Mouse (Mus musculus) neural tube, embryonic 11.5 days (tissue): ENCODE measurements around the gene Klhl6. TPM values are rescaled to one million over a fixed set of nuclear protein-coding genes. Genes with fewer than 3 reads are reported as not detected.

Experiments
- ATAC-seq: fragments of 200-750 bp; cut with Nextera tagmentation; 2 replicates; pipeline ENCODE4 v1.8.0; 2017; ENCODE audit warnings: moderate number of reproducible peaks, mild to moderate bottlenecking, moderate TSS enrichment, moderate library complexity; ENCODE audit not compliant: insufficient read depth, low FRiP score, low TSS enrichment
- DNase-seq: peaks from one replicate; pipeline ENCODE4 v3.0.0-alpha.2; 2015; ENCODE audit warnings: low spot score
- H3K27ac ChIP-seq: fragments of 300-500 bp; sonication (generic); 2 replicates; pipeline ENCODE4 v1.5.1; 2014; ENCODE audit warnings: low read depth, mild to moderate bottlenecking, low read length
- H3K27me3 ChIP-seq: fragments of 300-500 bp; sonication (generic); 2 replicates; pipeline ENCODE4 v1.6.1; 2014; ENCODE audit warnings: mild to moderate bottlenecking, low read length, mixed read lengths; ENCODE audit not compliant: control insufficient read depth, insufficient read depth
- H3K36me3 ChIP-seq: fragments of 300-500 bp; sonication (generic); 2 replicates; pipeline ENCODE4 v1.6.1; 2014; ENCODE audit warnings: mild to moderate bottlenecking, low read length, moderate library complexity, mixed read lengths; ENCODE audit not compliant: control insufficient read depth, insufficient read depth
- H3K4me1 ChIP-seq: fragments of 300-500 bp; sonication (generic); 2 replicates; pipeline ENCODE4 v1.6.1; 2014; ENCODE audit warnings: low read length, mixed read lengths; ENCODE audit not compliant: control insufficient read depth, insufficient read depth
- H3K4me2 ChIP-seq: fragments of 300-500 bp; sonication (generic); 2 replicates; pipeline ENCODE4 v1.6.1; 2014; ENCODE audit warnings: low read depth, mild to moderate bottlenecking, moderate library complexity
- H3K4me3 ChIP-seq: fragments of 300-500 bp; sonication (generic); 2 replicates; pipeline ENCODE4 v1.5.1; 2014; ENCODE audit warnings: low read depth, low read length
- H3K9ac ChIP-seq: fragments of 300-500 bp; sonication (generic); 2 replicates; pipeline ENCODE4 v1.6.1; 2014; ENCODE audit warnings: mild to moderate bottlenecking, low read length
- H3K9me3 ChIP-seq: fragments of 300-500 bp; sonication (generic); 2 replicates; pipeline ENCODE4 v1.6.1; 2016; ENCODE audit warnings: low read length; ENCODE audit not compliant: control insufficient read depth
- WGBS: fragments of 180-500 bp; shearing (Covaris S2); extraction: QIAGEN DNeasy Blood & Tissue Kit; methylation state at CpG from one replicate; pipeline ENCODE4 v1.1.7; 2014; 5-methylcytosine and 5-hydroxymethylcytosine counted together
- polyA plus RNA-seq: library from polyadenylated mRNA; unstranded; fragments of >200 nt; fragmentation: Nextera tagmentation; extraction: Ambion mirVana; gene quantifications from 2 replicates; pipeline ENCODE4 v1.2.1, GENCODE M21; 2014

The Klhl6 gene
- polyA plus RNA-seq, 1 experiment from 2014 or later, result 9.7 TPM

DNA sequence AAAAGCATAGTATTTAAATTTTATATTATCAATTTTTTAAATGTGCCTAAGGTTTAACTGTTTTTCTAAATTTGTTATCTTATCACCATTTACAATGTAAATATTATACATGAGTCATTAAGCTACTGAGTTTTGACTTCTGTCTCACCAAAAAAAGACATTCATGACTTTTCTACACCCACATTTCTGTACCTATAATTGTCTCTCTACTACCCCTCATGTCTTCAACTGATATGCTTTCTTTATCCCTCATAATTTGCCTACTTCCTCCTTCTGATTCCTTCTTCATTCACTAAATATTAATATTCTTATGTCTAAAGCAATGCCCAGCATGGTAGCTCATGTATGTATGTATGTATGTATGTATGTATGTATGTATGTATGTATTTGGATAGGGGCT lies 13.0 kb upstream of the Klhl6 start:
- Histone ChIP-seq H3K27ac (no peak overlapping the region), H3K9ac (no peak overlapping the region), H3K27me3 (no peaks in the 10 kb centered on the region), H3K36me3 (no peaks in the 10 kb centered on the region), H3K4me2 (no peak overlapping the region), H3K4me3 (no peak overlapping the region), H3K4me1 (no peaks in the 10 kb centered on the region), H3K9me3 (no peaks in the 10 kb centered on the region)
- ATAC-seq (no peak), DNase-seq (no peak)

DNA sequence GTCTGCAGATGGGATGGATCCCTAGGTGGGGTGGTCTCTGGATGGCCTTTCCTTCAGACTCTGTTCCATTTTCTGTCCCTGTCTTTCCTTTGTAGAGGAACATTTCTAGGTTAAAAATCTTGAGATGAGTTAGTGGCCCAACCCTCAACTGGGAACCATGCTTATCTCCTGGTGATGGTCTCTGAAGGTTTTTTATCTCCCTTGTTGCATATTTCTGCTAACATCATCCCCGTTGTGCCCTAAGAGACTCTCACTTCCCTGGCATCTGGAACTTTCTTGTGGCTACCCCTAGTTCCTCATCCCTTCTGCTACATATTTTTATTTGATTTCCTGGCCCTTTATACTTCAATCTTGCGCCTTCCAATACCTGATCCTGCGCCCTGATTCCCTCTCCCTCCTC lies 10.4 kb upstream of the Klhl6 start:
- 95% methylated on average over 3 of the region's 3 CpGs for WGBS

GRCm38 (mm10) chr16:19990536-19990935 lies 7.7 kb upstream of the Klhl6 start:
- Histone ChIP-seq H3K27me3 (no peaks in the 10 kb centered on the region), H3K27ac (no peak overlapping the region)

More for the DNA sequence above, 10.4 kb upstream of the Klhl6 start:
- Histone ChIP-seq H3K27me3 (no peaks in the 10 kb centered on the region), H3K27ac (no peak overlapping the region), H3K4me2 (no peak overlapping the region), H3K4me3 (no peak overlapping the region), H3K9ac (no peak overlapping the region), H3K36me3 (no peaks in the 10 kb centered on the region), H3K4me1 (no peaks in the 10 kb centered on the region), H3K9me3 (no peaks in the 10 kb centered on the region)
- ATAC-seq (no peak), DNase-seq (no peak)

GRCm38 (mm10) chr16:19987589-19987988 lies 4.8 kb upstream of the Klhl6 start:
- ATAC-seq (no peak), DNase-seq (no peak)
- Histone ChIP-seq H3K4me1 (no peaks in the 10 kb centered on the region), H3K27ac (no peak overlapping the region), H3K9ac (no peak overlapping the region), H3K4me2 (no peak overlapping the region), H3K9me3 (no peaks in the 10 kb centered on the region), H3K36me3 (no peaks in the 10 kb centered on the region), H3K27me3 (no peaks in the 10 kb centered on the region), H3K4me3 (no peak overlapping the region)
- WGBS, result 81% methylated on average over 2 of the region's 2 CpGs

More at GRCm38 (mm10) chr16:19990536-19990935, 7.7 kb upstream of the Klhl6 start:
- Histone ChIP-seq H3K4me1 (no peaks in the 10 kb centered on the region), H3K4me3 (no peak overlapping the region), H3K9ac (no peak overlapping the region), H3K36me3 (no peaks in the 10 kb centered on the region), H3K4me2 (no peak overlapping the region), H3K9me3 (no peaks in the 10 kb centered on the region)
- no peak for DNase-seq
- ATAC-seq, result no peak

- Histone ChIP-seq H3K9ac (no peak overlapping the region), H3K27ac (no peak overlapping the region), H3K27me3 (no peaks in the 10 kb centered on the region), H3K4me1 (no peaks in the 10 kb centered on the region), H3K4me2 (no peak overlapping the region), H3K9me3 (no peaks in the 10 kb centered on the region), H3K36me3 (no peaks in the 10 kb centered on the region), H3K4me3 (no peak overlapping the region)
- ATAC-seq (no peak), DNase-seq (no peak)
- WGBS, result 95% methylated on average over 2 of the region's 2 CpGs
These were observed 2.2 kb upstream of the Klhl6 start for GRCm38 (mm10) chr16:19984884-19985643.

DNA sequence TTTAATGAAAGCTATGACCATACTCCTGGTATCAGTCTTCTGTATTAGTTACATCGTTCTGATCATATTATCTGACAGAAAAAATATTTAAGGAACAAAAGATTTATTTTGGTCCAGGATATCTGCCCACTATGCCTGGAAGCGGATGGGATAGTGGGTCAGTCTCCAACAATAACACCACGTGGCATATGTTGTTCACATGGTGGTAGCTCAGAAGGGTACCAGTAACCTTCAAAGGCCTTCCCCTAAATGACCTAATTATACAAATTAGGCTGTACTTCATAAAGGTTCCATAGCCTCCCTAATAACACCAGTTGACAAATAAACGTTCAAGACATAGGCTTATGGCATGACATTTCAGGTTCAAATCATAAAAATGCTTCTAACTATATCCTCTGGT lies 722 bp upstream of the Klhl6 start:
- H3K4me2 ChIP-seq, result no peak overlapping the region
- H3K9me3 ChIP-seq, result no peaks in the 10 kb centered on the region
- WGBS, result 80% methylated on average over 4 of the region's 4 CpGs
- no peaks in the 10 kb centered on the region for H3K36me3 ChIP-seq
- H3K4me3 ChIP-seq, result no peak overlapping the region
- DNase-seq (no peak), ATAC-seq (no peak)
- no peaks in the 10 kb centered on the region for H3K4me1 ChIP-seq
- H3K27ac ChIP-seq, result no peak overlapping the region
- H3K9ac ChIP-seq, result no peak overlapping the region
- no peaks in the 10 kb centered on the region for H3K27me3 ChIP-seq

DNA sequence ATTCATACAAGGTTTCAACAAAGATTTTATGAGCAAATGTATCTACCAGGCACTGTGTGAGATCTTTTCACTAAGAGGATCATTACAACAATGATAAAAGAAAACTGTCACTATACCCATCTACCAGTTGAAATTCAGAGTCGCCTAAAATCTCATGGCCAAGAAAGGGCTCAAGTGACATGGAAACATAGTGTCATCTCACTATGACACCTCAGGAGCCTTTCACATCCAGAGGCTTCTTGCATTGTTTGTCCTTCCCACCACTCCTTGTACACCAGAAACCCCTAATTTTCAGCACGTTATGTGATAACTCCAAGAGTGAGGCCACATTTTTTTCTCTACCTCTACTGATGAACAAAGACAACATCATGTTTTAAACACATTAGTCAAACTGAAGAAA lies 1.2 kb downstream of the Klhl6 start:
- H3K27ac ChIP-seq, result no peak overlapping the region
- ATAC-seq (no peak), DNase-seq (no peak)
- H3K9ac ChIP-seq, result no peak overlapping the region
- no peaks in the 10 kb centered on the region for H3K27me3 ChIP-seq
- no peak overlapping the region for H3K4me3 ChIP-seq
- no peaks in the 10 kb centered on the region for H3K36me3 ChIP-seq
- WGBS, result 83% methylated on average over 2 of the region's 2 CpGs
- no peak overlapping the region for H3K4me2 ChIP-seq
- no peaks in the 10 kb centered on the region for H3K9me3 ChIP-seq
- no peaks in the 10 kb centered on the region for H3K4me1 ChIP-seq

- Histone ChIP-seq H3K27ac (no peak overlapping the region), H3K27me3 (no peaks in the 10 kb centered on the region), H3K4me2 (no peak overlapping the region), H3K4me1 (no peaks in the 10 kb centered on the region), H3K9ac (no peak overlapping the region), H3K9me3 (no peaks in the 10 kb centered on the region), H3K36me3 (no peaks in the 10 kb centered on the region), H3K4me3 (no peak overlapping the region)
- ATAC-seq (no peak), DNase-seq (no peak)
- 93% methylated on average over 3 of the region's 3 CpGs for WGBS
These were observed 1.8 kb downstream of the Klhl6 start for GRCm38 (mm10) chr16:19981006-19981405.

DNA sequence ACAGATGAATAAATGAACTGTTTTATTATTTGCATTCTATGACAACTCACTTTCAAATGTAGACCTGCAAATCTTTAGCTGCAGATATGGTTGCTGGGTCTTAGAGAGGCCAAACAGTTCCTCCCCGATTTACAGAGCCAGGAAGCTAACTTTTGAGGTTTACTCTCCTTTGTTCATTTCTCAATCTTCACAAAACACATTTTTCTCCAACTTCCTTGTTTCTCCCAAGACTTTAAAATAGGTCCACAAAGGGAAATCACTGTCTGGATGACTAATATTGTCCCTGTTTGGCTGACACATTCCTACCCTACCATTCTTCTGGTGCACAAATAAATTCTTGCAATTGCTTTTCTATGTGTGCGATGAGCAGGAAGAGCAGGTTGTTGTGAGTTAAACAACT lies 3.1 kb downstream of the Klhl6 start:
- Histone ChIP-seq H3K9ac (no peak overlapping the region), H3K27ac (no peak overlapping the region), H3K36me3 (no peaks in the 10 kb centered on the region), H3K27me3 (no peaks in the 10 kb centered on the region), H3K4me1 (no peaks in the 10 kb centered on the region), H3K4me2 (no peak overlapping the region), H3K9me3 (no peaks in the 10 kb centered on the region), H3K4me3 (no peak overlapping the region)
- ATAC-seq (no peak), DNase-seq (no peak)
- 82% methylated on average over 2 of the region's 2 CpGs for WGBS
